Mouse (Mus musculus) small intestine, adult 2 months (tissue): Measurements from ENCODE around the gene Speer4a.
"Not testable (repeated sequence)": the region's sequence is repeated elsewhere in the genome, so short reads cannot be mapped to it uniquely, and the experiment has no call there.

ENCODE experiments used
- CTCF ChIP-seq: fragments of 200-500 bp; IDR thresholded peaks from 2 replicates; pipeline ENCODE4 v1.5.1; 2012; ENCODE audit warnings: low read depth, mild to moderate bottlenecking, control low read depth, inconsistent platforms, low read length, moderate library complexity, mixed read lengths; ENCODE audit not compliant: insufficient replicate concordance, insufficient read length; ENCODE audit errors: extremely low read depth
- POLR2A ChIP-seq: fragments of 200-500 bp; IDR thresholded peaks from 2 replicates; pipeline ENCODE4 v1.6.1; 2012; ENCODE audit warnings: low read depth, mild to moderate bottlenecking, control low read depth, inconsistent platforms, low read length, moderate library complexity

- TF ChIP-seq CTCF, POLR2A: not testable (repeated sequence)
Measured at GRCm38 (mm10) chr5:26022816-26023215, 16.5 kb downstream of the Speer4a start, which contains the start of gene Gm5862.
